Mouse (Mus musculus) intestine, embryonic 14.5 days (tissue): ENCODE data around the gene Rps5. TPM values are rescaled to one million over a fixed set of nuclear protein-coding genes. Genes with fewer than 3 reads are reported as not detected.
"Not testable (repeated sequence)": the region's sequence is repeated elsewhere in the genome, so short reads cannot be mapped to it uniquely, and the experiment has no call there.

Source experiments
- ATAC-seq: fragments of 200-750 bp; cut with Nextera tagmentation; replicated peaks from 2 replicates; pipeline ENCODE4 v1.8.0; 2017; ENCODE audit warnings: low read depth, moderate number of reproducible peaks, moderate TSS enrichment, moderate library complexity; ENCODE audit not compliant: low FRiP score, low TSS enrichment
- DNase-seq: peaks from one replicate; pipeline ENCODE4 v3.0.0-alpha.2; 2018; ENCODE audit warnings: low spot score
- H3K27ac ChIP-seq: fragments of 300-500 bp; sonication (generic); 2 replicates; pipeline ENCODE4 v1.5.1; 2014; ENCODE audit warnings: low read depth, mild to moderate bottlenecking, control low read depth
- H3K27me3 ChIP-seq: fragments of 300-500 bp; sonication (generic); replicated peaks from 2 replicates; pipeline ENCODE4 v1.6.1; 2014; ENCODE audit warnings: low read length, control low read depth; ENCODE audit not compliant: control insufficient read depth, insufficient read depth
- H3K36me3 ChIP-seq: fragments of 300-500 bp; sonication (generic); 2 replicates; pipeline ENCODE4 v1.6.1; 2014; ENCODE audit warnings: low read length, control low read depth; ENCODE audit not compliant: control insufficient read depth, insufficient read depth
- H3K4me1 ChIP-seq: fragments of 300-500 bp; sonication (generic); replicated peaks from 2 replicates; pipeline ENCODE4 v1.6.1; 2014; ENCODE audit warnings: low read length, control low read depth, mixed read lengths; ENCODE audit not compliant: control insufficient read depth, insufficient read depth
- H3K4me2 ChIP-seq: fragments of 300-500 bp; sonication (generic); 2 replicates; pipeline ENCODE4 v1.6.1; 2014; ENCODE audit warnings: low read length
- H3K4me3 ChIP-seq: fragments of 300-500 bp; sonication (generic); 2 replicates; pipeline ENCODE4 v1.5.1; 2014; ENCODE audit warnings: low read depth, low read length, control low read depth, mixed read lengths
- H3K9ac ChIP-seq: fragments of 300-500 bp; sonication (generic); 2 replicates; pipeline ENCODE4 v1.6.1; 2014; ENCODE audit warnings: mild to moderate bottlenecking, low read length
- H3K9me3 ChIP-seq: fragments of 300-500 bp; sonication (generic); 2 replicates; pipeline ENCODE4 v1.6.1; 2016; ENCODE audit warnings: low read length, control low read depth; ENCODE audit not compliant: control insufficient read depth
- WGBS: fragments of 180-500 bp; shearing (Covaris S2); extraction: QIAGEN DNeasy Blood & Tissue Kit; methylation state at CpG from one replicate; pipeline ENCODE4 v1.1.7; 2014; 5-methylcytosine and 5-hydroxymethylcytosine counted together
- polyA plus RNA-seq: library from polyadenylated mRNA; unstranded; fragments of >200 nt; fragmentation: Nextera tagmentation; extraction: Ambion mirVana; gene quantifications from 2 replicates; pipeline ENCODE4 v1.2.1, GENCODE M21; 2014

The Rps5 gene
- 1,510 and 1,578 TPM in 2 replicates for polyA plus RNA-seq

DNA sequence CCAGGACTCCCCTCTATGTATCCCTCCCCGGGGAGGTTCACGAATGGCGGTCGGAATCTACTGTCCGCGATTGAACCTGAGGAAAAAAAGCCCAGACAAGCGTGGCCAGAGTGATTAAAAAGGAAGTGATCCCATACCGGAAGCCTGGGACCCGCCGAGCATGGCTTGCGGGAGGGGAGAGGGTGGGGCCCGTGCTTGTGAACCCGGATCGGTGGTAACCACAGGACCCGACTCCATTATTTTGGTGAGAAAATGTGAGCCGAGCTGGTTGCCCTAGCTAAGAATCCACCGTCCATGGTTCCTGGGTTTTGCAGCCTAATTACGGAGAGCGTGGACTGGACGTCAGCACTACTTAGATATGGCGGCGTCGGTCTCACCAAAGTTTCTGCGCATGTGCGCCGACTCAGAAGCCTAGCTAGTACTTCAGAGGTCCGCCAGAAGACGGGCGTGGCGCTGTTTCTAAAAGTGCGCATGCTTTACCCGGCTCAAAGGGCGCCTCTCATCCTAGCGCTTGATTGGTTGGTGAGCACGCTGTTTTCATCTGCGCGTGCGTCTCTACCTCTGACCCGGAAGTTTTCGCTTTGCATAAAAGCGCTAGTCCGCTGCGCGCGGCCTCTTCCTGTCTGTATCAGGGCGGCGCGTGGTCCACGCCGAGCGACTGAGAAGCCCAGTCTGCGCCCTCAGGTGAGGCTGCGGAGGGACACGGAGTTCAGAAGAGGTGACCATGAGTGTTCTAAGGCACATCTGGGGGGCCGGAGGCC lies at the start of gene Rps5:
Gene Rps5, plus strand, starts transcription at position 586 of the 761 bp plus-strand sequence.
- H3K27me3 ChIP-seq = peaks cover under 1% of the 10 kb centered on the region; the same call in 1 of the 2 replicates
- H3K27ac ChIP-seq = peak within 1 kb of the TSS; percentile 97
- DNase-seq (peak; percentile 97), ATAC-seq (peak; percentile 97)
- H3K4me1 ChIP-seq = peaks cover 14% of the 10 kb centered on the region; the same call in 1 of the 2 replicates
- WGBS = under 1% methylated on average over 55 of the region's 55 CpGs
- H3K4me3 ChIP-seq = peak within 1 kb of the TSS; percentile 80
- peaks cover 40% of the 10 kb centered on the region for H3K36me3 ChIP-seq
- peak within 1 kb of the TSS; percentile 89 for H3K4me2 ChIP-seq
- peak within 1 kb of the TSS; percentile 86 for H3K9ac ChIP-seq
- H3K9me3 ChIP-seq = no peaks in the 10 kb centered on the region

DNA sequence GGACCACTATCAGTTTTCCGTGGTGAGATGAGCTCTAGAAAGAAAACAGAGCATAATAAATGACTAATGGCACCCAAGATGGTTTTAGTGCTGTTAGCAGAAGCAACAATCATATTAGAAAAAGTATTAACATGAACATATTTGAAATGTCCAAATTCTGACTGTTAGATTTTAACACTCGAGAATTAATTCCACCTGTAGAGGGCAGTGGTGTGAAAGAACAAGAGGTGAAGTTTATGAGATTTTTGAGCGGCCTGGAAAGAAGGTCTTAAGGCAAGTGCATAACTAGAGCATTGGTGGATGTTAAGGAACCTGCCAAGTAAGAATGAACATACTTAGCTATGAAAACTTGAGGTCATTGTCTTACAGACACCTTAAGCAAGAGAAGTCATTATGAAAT lies 47.8 kb upstream of the Rps5 start:
- WGBS = 19% methylated on average over 3 of the region's 3 CpGs
- DNase-seq (no peak), ATAC-seq (no peak)
- Histone ChIP-seq H3K9ac (no peak overlapping the region), H3K9me3 (0 out of 2 replicates have a peak, but pooled peaks cover 4% of the 10 kb centered on the region), H3K4me2 (no peak overlapping the region), H3K36me3 (no peaks in the 10 kb centered on the region), H3K27ac (no peak overlapping the region), H3K4me1 (no peaks in the 10 kb centered on the region), H3K4me3 (no peak overlapping the region), H3K27me3 (no peaks in the 10 kb centered on the region)

DNA sequence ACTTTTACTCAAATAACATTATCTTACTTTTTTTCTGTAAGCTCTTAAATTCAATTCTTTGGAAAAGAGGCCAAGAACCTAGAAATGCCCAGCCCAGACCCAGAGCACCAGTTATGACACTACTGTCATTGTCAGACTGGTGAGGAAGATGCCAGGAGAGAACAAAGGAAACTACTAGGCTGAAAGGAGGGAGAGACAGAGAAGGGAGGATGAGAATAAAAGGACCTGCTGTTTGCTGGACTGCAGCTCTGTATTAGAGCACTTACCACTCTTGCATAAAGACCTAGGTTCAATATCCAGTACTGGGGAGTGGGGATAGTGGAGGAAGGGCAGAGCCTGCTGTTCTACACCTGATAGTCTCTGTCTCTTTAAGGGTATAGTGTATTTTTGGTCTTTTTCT lies 42.1 kb upstream of the Rps5 start:
- Histone ChIP-seq H3K27ac (no peak overlapping the region), H3K9ac (no peak overlapping the region), H3K36me3 (peaks cover 7% of the 10 kb centered on the region), H3K4me3 (no peak overlapping the region), H3K27me3 (no peaks in the 10 kb centered on the region), H3K9me3 (no peaks in the 10 kb centered on the region), H3K4me1 (no peaks in the 10 kb centered on the region; the same call in 1 of the 2 replicates), H3K4me2 (no peak overlapping the region; the same call in 1 of the 2 replicates)
- DNase-seq (no peak), ATAC-seq (no peak)

DNA sequence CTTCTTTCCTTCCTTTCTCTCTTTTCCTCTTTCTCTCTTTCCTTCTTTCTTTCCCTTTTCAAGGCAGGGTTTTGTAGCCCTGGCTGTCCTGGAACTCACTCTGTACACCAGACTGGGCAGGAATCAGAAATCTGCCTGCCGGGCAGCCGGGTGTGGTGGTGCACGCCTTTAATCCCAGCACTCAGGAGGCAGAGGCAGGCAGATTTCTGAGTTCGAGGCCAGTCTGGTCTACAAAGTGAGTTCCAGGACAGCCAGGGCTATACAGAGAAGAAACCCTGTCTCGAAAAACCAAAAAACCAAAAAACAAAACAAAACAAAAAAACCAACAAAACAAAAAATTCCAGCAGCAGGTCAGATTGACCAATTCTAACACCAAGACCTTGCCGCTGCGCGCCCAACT lies 41.6 kb upstream of the Rps5 start:
- not testable (repeated sequence) for DNase-seq, H3K9me3 ChIP-seq, H3K27ac ChIP-seq, H3K4me1 ChIP-seq, ATAC-seq, H3K27me3 ChIP-seq
- WGBS = 41% methylated on average over 8 of the region's 8 CpGs
- H3K4me2 ChIP-seq = peak overlapping the region; percentile 76
- peak overlapping the region; percentile 53 for H3K4me3 ChIP-seq
- peak overlapping the region; percentile 68 for H3K9ac ChIP-seq
- peaks cover 11% of the 10 kb centered on the region for H3K36me3 ChIP-seq

DNA sequence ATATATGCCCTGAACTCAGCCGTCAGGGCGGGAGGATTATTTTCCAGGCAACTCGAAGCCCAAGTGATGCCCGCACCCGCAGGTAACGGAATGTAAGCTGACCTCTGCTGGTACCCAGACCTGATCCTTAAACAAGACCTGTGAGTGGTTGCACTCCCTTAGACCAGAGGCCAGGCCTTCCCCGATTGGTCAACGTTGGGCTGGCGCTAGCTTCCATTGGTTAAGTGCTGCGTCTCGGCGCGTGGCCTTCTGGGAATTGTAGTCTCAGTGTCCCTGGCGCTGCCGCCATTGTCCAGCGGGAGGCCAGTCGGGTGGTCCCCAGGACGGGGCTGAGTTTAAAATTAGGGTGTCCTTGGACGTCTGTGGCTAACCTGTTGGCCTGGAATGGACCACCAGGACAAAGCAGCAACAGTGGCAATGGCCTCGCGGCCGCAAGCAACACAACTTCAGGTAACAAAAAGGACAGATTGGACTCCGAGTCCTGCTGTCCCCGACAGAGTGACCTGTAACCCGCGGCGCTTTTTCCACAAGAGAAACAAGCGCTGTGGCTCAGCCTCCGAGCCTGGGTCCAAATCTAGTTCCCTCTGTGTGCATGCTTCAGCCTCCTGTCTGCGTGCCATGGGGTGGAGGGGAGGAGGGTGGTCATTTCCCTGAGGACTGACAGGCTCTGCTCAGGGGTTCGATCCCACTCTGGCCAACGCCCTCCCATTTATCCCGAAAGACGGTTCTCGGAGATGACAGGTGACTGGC lies 41.0 kb upstream of the Rps5 start, which contains the start of gene Zfp128:
Gene Zfp128, plus strand, starts transcription at position 267 of the 750 bp plus-strand sequence.
- no peaks in the 10 kb centered on the region; the same call in 1 of the 2 replicates for H3K4me1 ChIP-seq
- peak within 1 kb of the TSS; percentile 68 for H3K9ac ChIP-seq
- peak; percentile 100 for ATAC-seq
- no peak within 1 kb of the TSS for H3K27ac ChIP-seq
- H3K4me3 ChIP-seq = peak within 1 kb of the TSS; percentile 53
- peak within 1 kb of the TSS; percentile 76 for H3K4me2 ChIP-seq
- WGBS = 2% methylated on average over 35 of the region's 35 CpGs
- no peaks in the 10 kb centered on the region for H3K27me3 ChIP-seq
- H3K9me3 ChIP-seq = no peaks in the 10 kb centered on the region
- peaks cover 17% of the 10 kb centered on the region for H3K36me3 ChIP-seq
- DNase-seq = peak; percentile 94

DNA sequence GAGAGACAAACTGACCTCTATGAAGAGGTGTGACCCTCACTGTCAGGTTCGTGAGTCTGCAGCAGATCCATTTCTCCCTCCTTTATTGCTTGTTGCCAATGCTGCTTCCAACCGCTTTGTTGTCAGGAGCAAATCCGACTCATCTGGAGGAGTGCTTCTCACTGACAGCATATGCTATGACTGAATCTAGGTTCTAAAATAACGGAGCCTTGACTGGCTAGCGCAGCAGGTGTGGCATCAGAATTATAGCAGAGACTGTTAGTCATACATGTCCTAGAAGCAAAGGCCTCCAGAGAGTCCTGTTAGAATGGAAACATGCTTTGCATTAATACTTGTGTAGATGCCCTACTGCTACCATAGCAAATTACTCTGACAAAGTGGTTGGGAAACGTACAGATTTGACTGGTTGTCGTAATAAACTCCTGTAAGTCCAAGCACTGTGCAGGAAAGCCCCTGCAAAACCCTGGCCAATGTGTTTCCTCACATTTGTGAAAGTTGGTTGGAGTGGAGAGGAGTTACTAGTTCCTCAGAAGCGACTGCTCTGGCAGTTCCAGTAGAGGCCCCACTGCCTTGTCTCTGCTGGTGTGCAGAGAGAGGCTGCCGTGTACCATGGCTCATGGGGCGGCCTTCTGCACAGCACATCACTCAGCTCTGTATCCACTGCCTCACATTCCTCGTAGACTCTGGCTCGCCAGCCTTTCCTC lies 35.4 kb upstream of the Rps5 start:
- Histone ChIP-seq H3K4me1 (no peaks in the 10 kb centered on the region; the same call in 1 of the 2 replicates), H3K4me2 (no peak overlapping the region), H3K4me3 (no peak overlapping the region), H3K27me3 (no peaks in the 10 kb centered on the region), H3K9me3 (no peaks in the 10 kb centered on the region), H3K27ac (no peak overlapping the region), H3K36me3 (peaks cover 67% of the 10 kb centered on the region), H3K9ac (no peak overlapping the region)
- WGBS = 92% methylated on average over 12 of the region's 12 CpGs
- DNase-seq = no peak
- no peak for ATAC-seq

DNA sequence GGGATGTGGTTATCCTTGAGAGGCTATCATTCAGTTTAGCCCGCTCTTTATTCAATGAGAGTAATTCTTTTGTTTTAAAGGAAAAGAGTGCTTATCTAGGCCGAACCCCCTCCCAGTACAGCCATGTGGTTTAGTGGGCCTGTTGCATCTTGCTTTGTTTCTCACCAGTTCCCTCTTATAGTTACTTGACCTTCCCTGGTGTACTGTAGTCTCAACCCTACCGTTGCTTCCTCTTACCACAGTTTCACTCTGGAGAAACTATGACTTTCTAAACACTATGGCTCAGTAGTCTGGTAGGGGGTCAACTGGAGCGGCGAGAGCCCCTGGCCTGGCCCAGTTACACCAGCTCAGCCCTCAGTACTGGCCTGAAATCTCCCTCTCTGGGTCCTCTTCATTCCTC lies 34.5 kb upstream of the Rps5 start:
- peaks cover 73% of the 10 kb centered on the region for H3K36me3 ChIP-seq
- DNase-seq (no peak), ATAC-seq (no peak)
- no peaks in the 10 kb centered on the region for H3K27me3 ChIP-seq
- no peak overlapping the region for H3K9ac ChIP-seq
- no peaks in the 10 kb centered on the region for H3K9me3 ChIP-seq
- no peak overlapping the region for H3K27ac ChIP-seq
- WGBS = 92% methylated on average over 5 of the region's 5 CpGs
- H3K4me1 ChIP-seq = no peaks in the 10 kb centered on the region
- no peak overlapping the region for H3K4me2 ChIP-seq
- no peak overlapping the region for H3K4me3 ChIP-seq

DNA sequence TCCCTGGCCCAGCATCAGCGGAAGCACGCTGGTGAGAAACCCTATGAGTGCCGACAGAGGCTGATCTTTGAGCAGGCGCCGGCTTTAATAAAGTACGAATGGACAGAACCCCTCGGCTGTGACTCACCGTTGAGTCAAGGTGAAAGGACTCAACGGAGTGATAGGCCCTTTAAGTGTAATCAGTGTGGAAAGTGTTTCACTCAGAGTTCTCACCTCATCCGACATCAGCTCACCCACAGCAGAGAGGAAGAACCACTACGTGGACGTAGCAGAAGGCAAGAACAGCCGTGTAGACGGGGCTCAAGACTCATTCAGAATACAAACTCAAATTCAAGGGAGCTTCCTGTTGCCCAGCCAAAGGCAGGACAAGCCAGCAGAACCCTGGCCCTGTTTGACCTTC lies 31.2 kb upstream of the Rps5 start:
- Histone ChIP-seq H3K36me3 (peaks cover 58% of the 10 kb centered on the region), H3K4me1 (no peaks in the 10 kb centered on the region)
- WGBS = 94% methylated on average over 14 of the region's 14 CpGs

More for the DNA sequence above, 31.2 kb upstream of the Rps5 start:
- Histone ChIP-seq H3K27me3 (no peaks in the 10 kb centered on the region), H3K27ac (no peak overlapping the region), H3K4me3 (no peak overlapping the region), H3K9ac (no peak overlapping the region), H3K4me2 (no peak overlapping the region), H3K9me3 (no peaks in the 10 kb centered on the region)
- DNase-seq (no peak), ATAC-seq (no peak)
